Mouse (Mus musculus): ENCODE measurements at regions not wholly inside any gene's neighbourhood (a gene's known extent, or its start where the extent isn't known, plus 50 kb on each side); places are given as distances from the start of the nearest gene placed in this dataset.

DNA sequence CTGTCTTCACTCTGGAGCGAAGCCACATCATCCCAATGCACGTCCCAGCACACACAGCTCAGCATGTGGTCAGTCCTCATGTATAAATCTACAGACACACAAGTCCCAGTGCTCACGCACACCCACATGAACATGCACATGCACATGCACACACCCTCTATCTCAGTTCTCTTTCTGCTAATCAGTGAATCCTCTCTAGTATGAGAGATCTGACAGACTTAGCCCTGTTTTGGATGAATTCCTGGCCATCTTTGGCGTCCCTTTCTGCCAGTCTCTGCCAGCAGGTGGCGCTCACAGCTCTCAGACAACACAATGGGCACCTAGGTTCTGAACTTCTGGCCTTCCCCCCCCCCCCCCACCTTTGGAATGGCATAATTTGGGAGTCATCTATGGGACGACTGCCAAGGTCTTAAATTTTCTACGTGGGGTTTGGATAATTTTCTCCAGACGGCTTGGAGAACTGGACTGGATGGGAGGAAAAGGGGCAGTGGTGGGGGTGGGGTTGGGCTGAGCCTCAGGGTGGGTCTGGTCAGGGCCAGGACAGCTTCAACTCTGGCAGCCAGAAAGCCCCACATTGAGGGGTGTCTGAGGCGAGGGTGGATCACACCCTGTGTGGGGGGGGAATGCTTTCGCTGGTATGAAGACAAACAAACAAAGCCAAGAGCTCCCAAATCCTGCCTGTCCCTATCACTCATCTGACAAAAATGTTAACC, 149.8 kb downstream of the Opa1 start:
- Histone ChIP-seq H3K4me3 (replicated peaks) (no peak overlapping the region), H3K27ac (replicated peaks) (no peak overlapping the region), H3K9me3 (replicated peaks) (no peaks in the 10 kb centered on the region), H3K4me1 (peaks cover 23% of the 10 kb centered on the region), H3K27me3 (peaks cover 21% of the 10 kb centered on the region), H3K9ac (no peak overlapping the region), H3K36me3 (no peaks in the 10 kb centered on the region), H3K4me2 (replicated peaks) (no peak overlapping the region)
- WGBS: 14% methylated on average over 10 of the region's 10 CpGs
- ATAC-seq (ENCODE audit: insufficient number of reproducible peaks, low FRiP score, low TSS enrichment, low read depth): peak; percentile 31; the same call in 1 of the 2 replicates

DNA sequence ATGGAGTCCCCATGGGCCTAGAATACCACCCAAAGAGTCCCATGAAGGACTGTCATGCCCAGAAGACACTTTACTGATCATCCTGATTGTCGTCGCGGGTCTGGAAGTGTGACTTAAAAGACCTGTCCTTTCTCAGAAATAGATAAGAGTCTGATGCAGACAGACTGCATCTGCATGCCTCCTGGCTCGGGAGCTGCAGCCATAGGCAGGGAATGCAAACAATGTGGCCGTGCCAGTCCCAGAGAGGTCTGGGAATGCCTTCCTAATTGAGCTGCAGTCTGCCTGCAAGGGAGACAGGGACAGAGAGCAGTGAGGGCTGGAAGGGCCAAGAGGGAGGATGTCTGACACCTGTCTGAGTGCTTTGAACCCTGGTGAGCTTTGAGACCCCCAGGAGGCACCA, 150.9 kb downstream of the Opa1 start:
- Histone ChIP-seq H3K9ac (no peak overlapping the region), H3K36me3 (no peaks in the 10 kb centered on the region), H3K27ac (replicated peaks) (no peak overlapping the region), H3K9me3 (replicated peaks) (no peaks in the 10 kb centered on the region), H3K4me2 (replicated peaks) (no peak overlapping the region), H3K4me3 (replicated peaks) (no peak overlapping the region), H3K27me3 (peaks cover 21% of the 10 kb centered on the region), H3K4me1 (peaks cover 34% of the 10 kb centered on the region)
- ATAC-seq (ENCODE audit: insufficient number of reproducible peaks, low FRiP score, low TSS enrichment, low read depth): no peak
- 20% methylated on average over 5 of the region's 5 CpGs for WGBS

DNA sequence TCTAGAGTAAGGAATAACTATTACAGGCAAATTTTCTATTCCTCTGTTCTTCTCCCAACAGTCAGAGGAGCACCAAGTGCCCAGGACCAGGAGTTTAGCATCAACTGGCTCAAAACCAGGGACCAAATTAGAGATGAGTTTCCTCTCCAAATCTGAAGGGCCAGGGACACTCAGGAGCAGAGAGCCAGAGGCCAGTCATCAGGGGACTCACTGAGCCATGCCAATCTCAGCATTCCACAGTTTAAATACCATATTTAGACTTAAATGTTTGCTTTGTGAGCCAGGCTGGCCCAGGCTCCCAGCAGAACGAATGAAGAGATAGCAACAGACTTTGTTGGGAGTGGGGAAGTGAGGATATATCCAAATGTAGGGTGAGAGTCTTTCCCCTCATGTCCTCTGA, 153.8 kb downstream of the Opa1 start:
- H3K4me1 ChIP-seq: peaks cover 50% of the 10 kb centered on the region
- no peaks in the 10 kb centered on the region for H3K9me3 ChIP-seq (replicated peaks)
- no peak overlapping the region for H3K9ac ChIP-seq
- 45% methylated on average over 1 of the region's 1 CpGs for WGBS
- no peak overlapping the region for H3K4me3 ChIP-seq (replicated peaks)
- no peak for ATAC-seq (ENCODE audit: insufficient number of reproducible peaks, low FRiP score, low TSS enrichment, low read depth)
- H3K27me3 ChIP-seq: peaks cover 8% of the 10 kb centered on the region; the same call in 1 of the 2 replicates
- no peaks in the 10 kb centered on the region for H3K36me3 ChIP-seq
- H3K4me2 ChIP-seq (replicated peaks): no peak overlapping the region
- no peak overlapping the region for H3K27ac ChIP-seq (replicated peaks)

DNA sequence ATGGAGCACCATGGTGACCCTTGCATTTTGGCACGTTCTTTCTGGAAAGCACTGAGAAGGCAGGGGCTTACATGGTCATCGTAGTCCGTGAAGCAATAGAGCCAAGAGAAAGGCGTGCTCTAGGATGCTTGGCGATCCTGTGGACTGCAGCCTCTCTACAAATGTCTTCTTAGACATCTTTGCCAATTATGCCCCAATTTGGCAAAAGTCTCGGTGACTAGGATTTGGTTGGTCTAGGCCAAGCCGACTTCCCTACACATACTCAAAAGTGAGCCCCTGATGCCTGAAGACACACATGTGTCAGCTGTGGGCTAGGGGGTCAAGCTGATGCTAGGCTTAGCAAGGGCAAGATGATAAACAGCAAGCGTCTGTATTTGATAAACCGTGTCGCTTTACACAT, 154.7 kb downstream of the Opa1 start:
- WGBS: 52% methylated on average over 10 of the region's 10 CpGs
- H3K36me3 ChIP-seq: no peaks in the 10 kb centered on the region
- H3K27me3 ChIP-seq: peaks cover 8% of the 10 kb centered on the region; the same call in 1 of the 2 replicates
- H3K4me2 ChIP-seq (replicated peaks): no peak overlapping the region
- peaks cover 45% of the 10 kb centered on the region for H3K4me1 ChIP-seq
- H3K4me3 ChIP-seq (replicated peaks): no peak overlapping the region
- no peak for ATAC-seq (ENCODE audit: insufficient number of reproducible peaks, low FRiP score, low TSS enrichment, low read depth)
- 0 out of 2 replicates have a peak overlapping the region, but pooled peaks have one; percentile 74 for H3K27ac ChIP-seq (replicated peaks)
- no peak overlapping the region for H3K9ac ChIP-seq
- no peaks in the 10 kb centered on the region for H3K9me3 ChIP-seq (replicated peaks)

DNA sequence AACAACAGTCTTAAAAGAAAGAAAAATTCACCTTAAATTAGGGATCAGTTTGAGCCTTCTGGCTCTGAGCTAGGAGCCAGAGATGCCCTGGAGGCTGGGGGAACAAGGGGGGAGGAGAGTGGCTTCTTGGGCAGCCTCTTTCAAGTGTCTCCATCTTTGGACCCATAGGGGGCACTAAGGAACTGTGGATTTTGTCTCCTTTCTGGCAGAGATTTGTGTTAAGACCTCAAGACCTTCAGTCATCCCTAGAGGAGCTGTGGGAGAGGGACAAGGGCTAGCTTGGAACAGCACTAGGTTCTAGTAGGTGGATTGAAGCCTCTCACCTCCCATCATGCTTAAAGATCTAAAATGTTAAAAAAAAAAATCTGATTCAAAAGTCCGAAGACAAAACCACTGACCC, 155.2 kb downstream of the Opa1 start:
- Histone ChIP-seq H3K36me3 (no peaks in the 10 kb centered on the region), H3K9ac (no peak overlapping the region), H3K4me1 (peaks cover 40% of the 10 kb centered on the region), H3K27me3 (peaks cover 8% of the 10 kb centered on the region; the same call in 1 of the 2 replicates), H3K4me2 (replicated peaks) (peak overlapping the region; percentile 34), H3K27ac (replicated peaks) (peak overlapping the region; percentile 74), H3K4me3 (replicated peaks) (0 out of 2 replicates have a peak overlapping the region, but pooled peaks have one; percentile 5), H3K9me3 (replicated peaks) (no peaks in the 10 kb centered on the region)
- WGBS: 4% methylated on average over 1 of the region's 1 CpGs
- no peak; the same call in 1 of the 2 replicates for ATAC-seq (ENCODE audit: insufficient number of reproducible peaks, low FRiP score, low TSS enrichment, low read depth)

DNA sequence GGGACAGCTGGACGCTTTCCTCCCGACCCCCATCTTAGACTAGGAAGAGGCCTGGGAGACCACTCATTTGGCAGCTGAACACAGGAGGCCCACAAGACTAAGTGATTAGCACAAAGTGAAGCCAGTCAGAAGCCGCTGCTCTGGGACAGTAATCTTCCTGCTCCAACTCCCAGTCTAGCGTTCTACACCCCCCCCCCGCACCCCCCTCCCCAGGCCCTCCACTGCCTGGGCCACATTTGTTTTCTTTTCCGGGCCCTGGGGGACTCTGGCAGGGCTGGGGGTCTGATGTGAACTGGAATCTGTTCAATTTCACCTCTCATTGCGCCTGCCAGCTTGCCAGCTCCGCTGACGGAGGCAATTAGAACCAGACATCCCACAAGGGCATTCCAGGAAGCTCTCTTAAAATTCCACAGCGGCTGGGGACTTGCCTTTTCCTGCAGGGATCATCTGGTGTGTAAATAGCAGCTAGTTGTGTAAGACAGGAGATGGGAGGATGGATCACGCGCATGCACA, 155.7 kb downstream of the Opa1 start:
- Histone ChIP-seq H3K36me3 (no peaks in the 10 kb centered on the region), H3K27ac (replicated peaks) (peak overlapping the region; percentile 74), H3K4me1 (peaks cover 36% of the 10 kb centered on the region), H3K9me3 (replicated peaks) (no peaks in the 10 kb centered on the region), H3K27me3 (peaks cover 8% of the 10 kb centered on the region; the same call in 1 of the 2 replicates), H3K9ac (no peak overlapping the region), H3K4me2 (replicated peaks) (peak overlapping the region; percentile 34), H3K4me3 (replicated peaks) (peak overlapping the region; percentile 5; the same call in 1 of the 2 replicates)
- whole genome bisulfite sequencing: 2% methylated on average over 10 of the region's 12 CpGs
- ATAC-seq (ENCODE audit: insufficient number of reproducible peaks, low FRiP score, low TSS enrichment, low read depth): peak; percentile 82

DNA sequence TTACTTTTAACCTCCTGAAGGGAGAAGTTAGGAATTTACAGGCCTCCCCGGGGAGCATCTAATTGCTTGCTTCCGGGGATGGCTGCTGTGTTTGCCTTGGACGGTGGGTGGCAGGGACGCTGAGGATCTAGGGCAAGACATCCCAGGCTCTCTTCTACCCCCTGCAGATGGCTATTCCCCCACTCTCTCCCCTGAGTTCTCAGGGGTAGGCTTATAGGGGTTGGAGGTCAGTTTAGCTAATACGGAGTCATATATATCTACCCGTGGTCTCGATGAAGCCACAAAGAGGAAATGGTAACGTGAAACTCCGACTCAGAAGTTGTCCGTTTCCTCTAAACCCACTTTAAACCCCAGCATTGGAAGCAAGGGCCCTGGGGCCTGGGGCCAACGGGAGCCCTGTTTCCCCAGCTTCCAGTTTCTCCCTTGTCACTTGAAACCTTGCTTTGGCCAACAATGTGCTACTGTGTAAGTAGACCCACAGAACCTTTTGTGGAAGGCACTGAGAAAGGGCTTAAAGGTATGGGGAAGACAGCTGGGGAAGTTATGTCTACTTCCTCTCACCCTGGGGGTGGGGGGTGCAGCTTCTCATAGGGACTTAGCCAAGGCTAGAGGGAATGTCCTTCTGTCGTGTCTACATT, 156.4 kb downstream of the Opa1 start:
- no peak overlapping the region for H3K4me3 ChIP-seq (replicated peaks)
- H3K4me1 ChIP-seq: peaks cover 30% of the 10 kb centered on the region
- H3K4me2 ChIP-seq (replicated peaks): no peak overlapping the region
- no peak overlapping the region for H3K9ac ChIP-seq
- H3K9me3 ChIP-seq (replicated peaks): no peaks in the 10 kb centered on the region
- 6% methylated on average over 12 of the region's 12 CpGs for WGBS
- ATAC-seq (ENCODE audit: insufficient number of reproducible peaks, low FRiP score, low TSS enrichment, low read depth): no peak
- H3K36me3 ChIP-seq: no peaks in the 10 kb centered on the region
- H3K27ac ChIP-seq (replicated peaks): peak overlapping the region; percentile 65
- peaks cover 8% of the 10 kb centered on the region; the same call in 1 of the 2 replicates for H3K27me3 ChIP-seq

DNA sequence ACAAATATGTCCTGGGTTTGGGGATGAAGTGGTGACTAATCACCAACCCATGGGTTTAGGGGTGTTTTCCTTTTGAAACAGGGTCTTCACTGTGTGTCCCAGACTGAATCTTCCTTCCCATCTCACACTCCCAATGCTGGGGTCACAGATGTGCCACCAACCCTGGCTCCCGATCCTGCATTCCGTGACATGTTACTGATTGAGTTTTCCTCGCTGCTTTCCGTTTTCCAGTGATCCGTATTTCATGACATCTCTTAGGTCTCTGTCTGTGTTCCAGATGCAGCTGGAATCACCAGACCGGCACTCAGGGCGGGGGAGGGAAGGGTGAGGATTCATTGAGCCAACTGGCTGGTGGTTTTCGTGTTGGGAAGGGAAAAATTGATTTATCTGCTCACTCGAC, 157.1 kb downstream of the Opa1 start:
- 32% methylated on average over 9 of the region's 9 CpGs for WGBS
- Histone ChIP-seq H3K9me3 (replicated peaks) (no peaks in the 10 kb centered on the region), H3K27ac (replicated peaks) (peak overlapping the region; percentile 65; the same call in 1 of the 2 replicates), H3K27me3 (peaks cover 8% of the 10 kb centered on the region; the same call in 1 of the 2 replicates), H3K4me2 (replicated peaks) (no peak overlapping the region), H3K9ac (no peak overlapping the region), H3K4me1 (peaks cover 30% of the 10 kb centered on the region), H3K4me3 (replicated peaks) (no peak overlapping the region), H3K36me3 (no peaks in the 10 kb centered on the region)
- ATAC-seq (ENCODE audit: insufficient number of reproducible peaks, low FRiP score, low TSS enrichment, low read depth): no peak

DNA sequence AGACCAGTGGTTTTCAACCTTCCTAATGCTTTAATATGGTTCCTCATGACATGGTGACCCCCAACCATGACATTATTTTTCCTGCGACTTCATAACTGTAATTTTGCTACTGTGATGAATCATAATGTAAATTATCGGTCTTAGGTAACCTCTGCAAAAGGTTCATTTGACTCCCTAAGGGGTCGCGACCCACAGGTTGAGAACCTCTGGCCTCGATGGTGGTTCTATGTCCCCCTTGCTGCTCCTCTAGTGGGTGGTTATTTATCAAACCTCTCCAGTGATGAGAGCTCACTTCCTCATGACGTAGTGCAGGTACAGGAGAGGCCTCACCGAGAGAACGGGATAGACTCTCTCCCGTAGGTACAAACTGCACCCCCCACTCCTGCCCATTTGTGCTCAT, 158.9 kb downstream of the Opa1 start:
- Histone ChIP-seq H3K9ac (no peak overlapping the region), H3K27me3 (peaks cover 4% of the 10 kb centered on the region; the same call in 1 of the 2 replicates), H3K4me2 (replicated peaks) (no peak overlapping the region), H3K4me3 (replicated peaks) (no peak overlapping the region), H3K9me3 (replicated peaks) (no peaks in the 10 kb centered on the region), H3K36me3 (no peaks in the 10 kb centered on the region), H3K4me1 (peaks cover 30% of the 10 kb centered on the region), H3K27ac (replicated peaks) (no peak overlapping the region)
- ATAC-seq (ENCODE audit: insufficient number of reproducible peaks, low FRiP score, low TSS enrichment, low read depth): no peak
- 94% methylated on average over 9 of the region's 9 CpGs for WGBS

DNA sequence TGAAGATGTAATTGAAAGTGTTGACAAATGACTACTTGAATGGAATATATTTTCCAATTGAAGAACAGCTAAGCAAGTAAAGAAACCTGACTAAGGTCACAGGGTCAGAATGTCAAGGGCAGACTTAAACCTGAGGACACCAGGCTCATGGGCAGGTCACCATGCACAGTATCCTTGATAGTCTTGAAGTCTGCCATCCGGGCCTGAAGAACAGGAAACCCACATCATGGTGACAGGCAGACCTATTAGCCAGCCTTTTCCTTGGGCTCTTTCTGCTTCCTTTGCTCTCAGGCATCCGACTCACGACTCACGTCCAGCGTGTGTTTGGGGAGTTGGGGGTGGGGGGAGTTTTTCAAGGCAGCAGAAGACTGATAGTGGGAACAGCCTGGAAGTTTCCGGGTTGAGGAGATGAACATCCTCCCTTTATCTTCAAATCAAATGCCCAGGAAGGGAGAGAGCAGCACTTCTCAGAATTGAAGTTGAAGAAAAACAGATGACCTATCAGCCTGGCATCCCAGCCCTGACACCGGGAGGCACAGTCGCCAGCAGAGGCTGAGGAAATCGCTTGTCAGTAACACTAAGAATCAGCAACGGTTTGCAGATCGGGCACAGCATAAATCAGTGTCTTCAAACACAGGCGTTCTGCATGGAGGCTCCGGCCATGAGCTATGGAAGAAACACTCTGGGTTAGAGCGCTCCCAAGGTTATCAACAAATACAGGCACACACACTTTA, 163.5 kb downstream of the Opa1 start:
- Histone ChIP-seq H3K9me3 (replicated peaks) (no peaks in the 10 kb centered on the region), H3K4me1 (peaks cover 3% of the 10 kb centered on the region; the same call in 1 of the 2 replicates), H3K27ac (replicated peaks) (no peak overlapping the region), H3K27me3 (no peaks in the 10 kb centered on the region), H3K9ac (no peak overlapping the region), H3K36me3 (no peaks in the 10 kb centered on the region), H3K4me3 (replicated peaks) (no peak overlapping the region), H3K4me2 (replicated peaks) (no peak overlapping the region)
- ATAC-seq (ENCODE audit: insufficient number of reproducible peaks, low FRiP score, low TSS enrichment, low read depth): no peak
- WGBS: 35% methylated on average over 14 of the region's 14 CpGs

DNA sequence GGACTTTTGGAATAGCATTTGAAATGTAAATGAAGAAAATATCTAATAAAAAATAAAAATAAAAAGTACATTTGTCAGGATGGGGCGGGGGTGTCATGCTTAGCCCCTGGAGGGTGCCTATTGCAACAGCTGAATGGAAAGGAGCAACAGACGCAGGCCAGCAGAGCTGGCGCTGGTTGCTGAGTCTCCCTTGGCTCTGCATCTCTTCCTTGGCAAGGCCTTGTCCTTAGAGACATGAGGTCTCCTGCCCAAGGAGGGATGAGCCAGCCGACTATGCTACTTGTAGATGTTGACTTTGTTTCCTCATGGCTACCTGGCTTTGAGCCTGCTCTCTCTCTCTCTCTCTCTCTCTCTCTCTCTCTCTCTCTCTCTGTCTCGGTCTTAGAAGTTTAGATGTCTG, 166.4 kb downstream of the Opa1 start:
- no peak for ATAC-seq (ENCODE audit: insufficient number of reproducible peaks, low FRiP score, low TSS enrichment, low read depth)
- WGBS: 76% methylated on average over 5 of the region's 5 CpGs
- no peak overlapping the region for H3K4me3 ChIP-seq (replicated peaks)

More for the DNA sequence above, 166.4 kb downstream of the Opa1 start:
- no peak overlapping the region for H3K9ac ChIP-seq
- H3K27me3 ChIP-seq: no peaks in the 10 kb centered on the region
- H3K4me2 ChIP-seq (replicated peaks): no peak overlapping the region
- H3K36me3 ChIP-seq: no peaks in the 10 kb centered on the region
- H3K9me3 ChIP-seq (replicated peaks): no peaks in the 10 kb centered on the region
- H3K4me1 ChIP-seq: peaks cover 3% of the 10 kb centered on the region
- no peak overlapping the region for H3K27ac ChIP-seq (replicated peaks)

All from embryonic facial prominence, embryonic 15.5 days (tissue).